Mouse (Mus musculus): ENCODE measurements around the gene Eif4e. TPM values are rescaled to one million over a fixed set of nuclear protein-coding genes. Genes with fewer than 3 reads are reported as not detected.

Gene Eif4e
- polyA plus RNA-seq, 2 experiments, result 74.4 to 180 TPM

DNA sequence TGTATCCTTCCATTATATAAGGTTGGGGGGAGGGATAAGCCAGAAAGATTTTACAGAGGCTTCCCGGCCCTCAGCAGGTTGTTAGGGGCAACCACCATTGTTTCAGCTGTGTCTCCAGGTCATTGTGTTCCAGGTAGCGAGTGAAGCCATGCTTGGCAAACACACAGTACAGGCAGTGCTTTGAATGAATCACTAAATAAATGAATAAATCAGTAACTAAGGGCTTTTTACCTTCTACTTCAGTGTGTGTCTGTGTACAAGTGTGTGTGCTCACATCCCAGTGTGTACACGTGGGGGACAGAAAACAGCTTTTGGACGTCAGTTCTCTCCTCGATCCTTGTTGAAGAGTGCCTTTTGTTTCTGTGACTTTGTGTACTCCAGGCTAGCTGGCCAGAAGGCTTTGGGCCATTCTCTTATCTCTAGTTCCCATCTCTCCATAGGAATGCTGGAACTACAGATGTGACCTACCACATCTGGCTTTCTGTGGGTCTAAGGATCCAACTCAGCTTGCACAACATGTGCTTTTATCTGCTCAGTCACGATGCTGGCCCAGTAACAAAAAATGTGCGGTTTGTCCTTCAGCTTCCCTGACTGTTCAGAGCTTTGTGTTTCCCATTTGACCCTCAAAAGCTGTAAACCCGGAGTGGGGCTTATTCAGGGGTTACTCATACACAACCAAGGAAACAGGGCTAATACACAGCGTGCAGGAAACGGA lies 10.2 kb upstream of the Eif4e start:
- Histone ChIP-seq H3K4me3 (ENCODE audit: insufficient read depth in 1 of 2, low read depth in 2 of 2, low read length in 2 of 2) (no peak overlapping the region), H3K9me3 (ENCODE audit: control insufficient read depth, low read length) (no peaks in the 10 kb centered on the region), H3K27me3 (ENCODE audit: control insufficient read depth, insufficient read depth, low read length) (no peaks in the 10 kb centered on the region), H3K4me1 (replicated peaks; ENCODE audit: control insufficient read depth in 2 of 2, insufficient read depth in 2 of 2, low read length in 1 of 2) (no peaks in the 10 kb centered on the region), H3K9ac (replicated peaks) (no peak overlapping the region), H3K4me2 (ENCODE audit: low read depth) (no peak overlapping the region), H3K36me3 (replicated peaks; ENCODE audit: control insufficient read depth, insufficient read depth, low read depth) (no peaks in the 10 kb centered on the region), H3K27ac (no peak overlapping the region)
- 56% methylated on average over 10 of the region's 10 CpGs for WGBS (ENCODE audit: insufficient replicate concordance)
- DNase-seq (ENCODE audit: low read depth in 3 of 3, low spot score in 3 of 3), result no peak
- ATAC-seq (ENCODE audit: insufficient read depth), result no peak
- TF ChIP-seq CTCF (IDR thresholded peaks at IDR 0.05; ENCODE audit: low read depth) (no peak), EP300 (IDR thresholded peaks at IDR 0.05; ENCODE audit: low read depth) (no peak)

DNA sequence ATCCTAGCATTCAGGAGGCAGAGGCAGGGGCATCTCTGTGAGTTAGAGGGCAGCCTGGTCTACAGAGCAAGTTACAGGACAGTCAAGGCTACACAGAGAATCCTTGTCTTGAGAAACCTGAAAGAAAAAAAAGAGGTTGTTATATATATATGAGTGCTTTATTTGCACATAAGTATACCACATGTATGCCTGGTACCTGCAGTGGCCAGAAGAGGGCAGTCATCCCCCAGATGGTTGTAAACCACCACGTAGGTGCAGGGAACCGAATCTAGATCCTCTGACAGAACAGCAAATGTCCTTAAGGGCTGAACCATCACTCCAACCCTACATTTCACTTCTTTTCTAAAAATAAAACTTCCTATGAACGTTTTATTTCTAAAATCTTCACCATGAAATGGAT lies 8.1 kb upstream of the Eif4e start:
- Histone ChIP-seq H3K36me3 (replicated peaks; ENCODE audit: control insufficient read depth, insufficient read depth, low read depth) (no peaks in the 10 kb centered on the region), H3K27me3 (ENCODE audit: control insufficient read depth, insufficient read depth, low read length) (no peaks in the 10 kb centered on the region), H3K4me2 (ENCODE audit: low read depth) (no peak overlapping the region), H3K27ac (no peak overlapping the region), H3K9me3 (ENCODE audit: control insufficient read depth, low read length) (no peaks in the 10 kb centered on the region), H3K9ac (replicated peaks) (no peak overlapping the region), H3K4me1 (replicated peaks; ENCODE audit: control insufficient read depth in 2 of 2, insufficient read depth in 2 of 2, low read length in 1 of 2) (no peaks in the 10 kb centered on the region), H3K4me3 (ENCODE audit: insufficient read depth in 1 of 2, low read depth in 2 of 2, low read length in 2 of 2) (no peak overlapping the region)
- WGBS (ENCODE audit: insufficient replicate concordance), result 51% methylated on average over 3 of the region's 3 CpGs
- no peak for DNase-seq (ENCODE audit: low read depth in 3 of 3, low spot score in 3 of 3)
- TF ChIP-seq CTCF (IDR thresholded peaks at IDR 0.05; ENCODE audit: low read depth) (peak; percentile 75), EP300 (IDR thresholded peaks at IDR 0.05; ENCODE audit: low read depth) (no peak)
- ATAC-seq (ENCODE audit: insufficient read depth), result peak; percentile 38; the same call in 1 of the 2 replicates

DNA sequence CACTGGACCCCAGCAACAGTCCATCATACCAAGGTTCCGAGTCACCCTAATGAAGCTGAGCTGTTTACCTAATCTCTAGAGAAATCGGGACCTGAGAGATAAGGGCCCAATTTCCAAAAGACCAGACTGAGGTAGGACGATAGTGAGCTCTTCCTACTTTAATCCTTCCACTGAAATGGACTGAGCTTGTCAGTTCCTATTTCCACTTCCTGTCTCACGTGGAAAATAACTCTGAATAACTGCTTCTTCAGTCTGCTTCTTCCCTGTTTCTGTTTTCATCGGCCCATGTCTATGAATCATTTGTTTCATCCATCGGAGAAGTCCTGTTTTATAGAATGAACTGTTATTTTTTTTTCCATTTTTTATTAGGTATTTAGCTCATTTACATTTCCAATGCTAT lies 6.8 kb upstream of the Eif4e start:
- no peak overlapping the region for H3K4me2 ChIP-seq (ENCODE audit: low read depth)
- no peak overlapping the region for H3K9ac ChIP-seq (replicated peaks)
- H3K27me3 ChIP-seq (ENCODE audit: control insufficient read depth, insufficient read depth, low read length), result no peaks in the 10 kb centered on the region
- H3K9me3 ChIP-seq (ENCODE audit: control insufficient read depth, low read length), result no peaks in the 10 kb centered on the region
- no peak for TF ChIP-seq CTCF (IDR thresholded peaks at IDR 0.05; ENCODE audit: low read depth)
- no peak for TF ChIP-seq EP300 (IDR thresholded peaks at IDR 0.05; ENCODE audit: low read depth)
- H3K36me3 ChIP-seq (replicated peaks; ENCODE audit: control insufficient read depth, insufficient read depth, low read depth), result no peaks in the 10 kb centered on the region
- 56% methylated on average over 6 of the region's 6 CpGs for WGBS (ENCODE audit: insufficient replicate concordance)
- H3K4me1 ChIP-seq (replicated peaks; ENCODE audit: control insufficient read depth in 2 of 2, insufficient read depth in 2 of 2, low read length in 1 of 2), result no peaks in the 10 kb centered on the region
- H3K27ac ChIP-seq, result no peak overlapping the region
- H3K4me3 ChIP-seq (ENCODE audit: insufficient read depth in 1 of 2, low read depth in 2 of 2, low read length in 2 of 2), result no peak overlapping the region
- no peak for ATAC-seq (ENCODE audit: insufficient read depth)
- no peak for DNase-seq (ENCODE audit: low read depth in 3 of 3, low spot score in 3 of 3)

DNA sequence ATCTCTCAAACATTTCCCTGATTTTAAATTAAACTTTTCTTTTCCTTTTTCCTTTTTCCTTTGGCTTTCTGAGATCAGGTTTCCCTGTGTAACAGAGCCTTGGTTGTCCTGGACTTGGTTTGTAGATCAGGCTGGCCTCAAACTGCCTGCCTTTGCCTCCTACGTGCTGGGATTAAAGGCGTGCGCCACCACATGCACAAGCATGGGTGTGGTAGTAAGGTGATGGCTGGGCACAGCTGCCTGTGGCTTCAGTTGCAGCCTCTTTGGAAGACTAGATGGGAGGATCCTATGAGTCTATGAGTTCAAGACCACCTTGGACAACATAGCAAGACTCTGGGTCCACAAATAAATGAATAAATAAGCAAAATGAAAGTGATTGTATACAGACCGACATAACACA lies 2.0 kb upstream of the Eif4e start:
- H3K9me3 ChIP-seq (ENCODE audit: control insufficient read depth, low read length), result no peaks in the 10 kb centered on the region
- no peaks in the 10 kb centered on the region for H3K27me3 ChIP-seq (ENCODE audit: control insufficient read depth, insufficient read depth, low read length)
- H3K4me2 ChIP-seq (ENCODE audit: low read depth), result no peak overlapping the region
- ATAC-seq (ENCODE audit: insufficient read depth) (no peak), DNase-seq (ENCODE audit: low read depth in 3 of 3, low spot score in 3 of 3) (no peak)
- no peak for TF ChIP-seq CTCF (IDR thresholded peaks at IDR 0.05; ENCODE audit: low read depth)
- no peak for TF ChIP-seq EP300 (IDR thresholded peaks at IDR 0.05; ENCODE audit: low read depth)
- H3K27ac ChIP-seq, result no peak overlapping the region
- peaks cover 8 to 13% of the 10 kb centered on the region in 2 experiments for H3K4me1 ChIP-seq (replicated peaks; ENCODE audit: control insufficient read depth in 2 of 2, insufficient read depth in 2 of 2, low read length in 1 of 2)
- WGBS (ENCODE audit: insufficient replicate concordance), result 82% methylated on average over 4 of the region's 4 CpGs
- H3K9ac ChIP-seq (replicated peaks), result no peak overlapping the region
- H3K36me3 ChIP-seq (replicated peaks; ENCODE audit: control insufficient read depth, insufficient read depth, low read depth), result no peaks in the 10 kb centered on the region
- H3K4me3 ChIP-seq (ENCODE audit: insufficient read depth in 1 of 2, low read depth in 2 of 2, low read length in 2 of 2), result no peak overlapping the region

DNA sequence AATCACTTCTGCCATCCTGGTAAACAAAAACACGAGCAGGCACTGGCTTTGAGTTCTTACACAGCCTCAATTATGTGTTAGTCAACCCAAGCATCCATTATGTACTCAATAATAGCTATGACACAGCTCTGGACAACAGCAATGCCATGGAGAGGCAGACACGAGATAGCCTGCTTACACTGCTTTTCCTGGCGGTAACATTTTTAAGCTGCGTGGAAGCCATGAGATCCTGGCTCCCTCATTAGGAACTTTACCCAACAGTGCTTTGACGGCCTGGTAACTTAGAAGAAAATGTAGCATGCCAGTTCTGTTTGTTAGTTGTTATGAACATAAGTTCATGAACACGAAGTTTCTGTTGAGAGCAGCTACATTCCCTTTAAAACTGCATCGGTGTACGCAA lies 485 bp upstream of the Eif4e start:
- peak overlapping the region; percentile 98 for H3K4me2 ChIP-seq (ENCODE audit: low read depth)
- DNase-seq (ENCODE audit: low read depth in 3 of 3, low spot score in 3 of 3), result no peak
- H3K4me3 ChIP-seq (ENCODE audit: insufficient read depth in 1 of 2, low read depth in 2 of 2, low read length in 2 of 2), result peak overlapping the region in 1 of 2 experiments; percentile 96; a peak in 2 of 4 replicates
- H3K36me3 ChIP-seq (replicated peaks; ENCODE audit: control insufficient read depth, insufficient read depth, low read depth), result no peaks in the 10 kb centered on the region
- H3K9ac ChIP-seq (replicated peaks), result peak overlapping the region; percentile 87
- H3K27me3 ChIP-seq (ENCODE audit: control insufficient read depth, insufficient read depth, low read length), result no peaks in the 10 kb centered on the region
- H3K27ac ChIP-seq, result no peak overlapping the region
- TF ChIP-seq EP300 (IDR thresholded peaks at IDR 0.05; ENCODE audit: low read depth), result no peak
- no peak for ATAC-seq (ENCODE audit: insufficient read depth)
- H3K4me1 ChIP-seq (replicated peaks; ENCODE audit: control insufficient read depth in 2 of 2, insufficient read depth in 2 of 2, low read length in 1 of 2), result peaks cover 14 to 24% of the 10 kb centered on the region in 2 experiments
- WGBS (ENCODE audit: insufficient replicate concordance), result 69% methylated on average over 8 of the region's 8 CpGs
- H3K9me3 ChIP-seq (ENCODE audit: control insufficient read depth, low read length), result no peaks in the 10 kb centered on the region
